Mouse (Mus musculus) E14TG2a.4 (cell line): Measurements from ENCODE around the gene Stat6.

ENCODE experiments used
- CTCF ChIP-seq: conservative IDR thresholded peaks from 2 replicates; pipeline ENCODE4 v1.5.1; 2014; ENCODE audit warnings: low read length
- NANOG ChIP-seq: IDR thresholded peaks from 2 replicates; pipeline ENCODE4 v1.6.1; 2014; ENCODE audit warnings: borderline replicate concordance, low read length, mixed read lengths
- POU5F1 ChIP-seq: IDR thresholded peaks from 2 replicates; pipeline ENCODE4 v1.6.1; 2014; ENCODE audit warnings: low read length, borderline replicate concordance

GRCm38 (mm10) chr10:127704766-127705220, 62.0 kb downstream of the Stat6 start, which contains the start of gene Myo1a:
- TF ChIP-seq NANOG (no peak), CTCF (peak; percentile 62), POU5F1 (no peak)
